Mouse (Mus musculus) adrenal gland, postnatal 25 days (tissue): ENCODE measurements around the gene Elovl5. TPM values are rescaled to one million over a fixed set of nuclear protein-coding genes. Genes with fewer than 3 reads are reported as not detected.

Experiments used
- DNase-seq: peaks from one replicate; pipeline ENCODE4 v3.0.0; 2021; ENCODE audit warnings: mixed read lengths
- total RNA-seq: library from RNA; stranded (reverse); gene quantifications from 2 replicates; pipeline ENCODE4 v1.2.3, GENCODE M21; 2021

The Elovl5 gene
- total RNA-seq, 1 experiment from 2014 or later, result 524 TPM

DNA sequence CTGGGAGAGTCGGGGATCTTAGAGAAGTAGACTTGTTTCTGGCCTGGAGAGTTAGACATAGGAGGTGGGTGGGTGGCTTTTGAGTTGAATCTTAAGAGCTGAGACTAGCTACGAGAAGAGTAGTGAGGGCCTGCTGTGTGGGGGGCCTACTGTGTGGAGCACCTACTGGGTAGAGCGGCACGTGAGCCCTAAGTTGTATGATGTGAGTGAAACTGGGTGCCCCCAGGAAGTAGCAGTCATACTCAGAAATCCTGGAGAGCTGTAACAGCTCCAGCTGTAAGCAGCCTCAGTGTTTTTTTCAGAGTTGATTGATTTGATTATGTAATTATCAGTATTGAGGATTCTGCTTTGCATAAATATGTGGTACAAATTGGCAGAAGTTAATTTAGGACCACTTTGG is 11.6 kb downstream of the Elovl5 start:
- DNase-seq, result no peak

- no peak for DNase-seq
Measured at GRCm38 (mm10) chr9:77929296-77929695, 12.1 kb downstream of the Elovl5 start.

DNA sequence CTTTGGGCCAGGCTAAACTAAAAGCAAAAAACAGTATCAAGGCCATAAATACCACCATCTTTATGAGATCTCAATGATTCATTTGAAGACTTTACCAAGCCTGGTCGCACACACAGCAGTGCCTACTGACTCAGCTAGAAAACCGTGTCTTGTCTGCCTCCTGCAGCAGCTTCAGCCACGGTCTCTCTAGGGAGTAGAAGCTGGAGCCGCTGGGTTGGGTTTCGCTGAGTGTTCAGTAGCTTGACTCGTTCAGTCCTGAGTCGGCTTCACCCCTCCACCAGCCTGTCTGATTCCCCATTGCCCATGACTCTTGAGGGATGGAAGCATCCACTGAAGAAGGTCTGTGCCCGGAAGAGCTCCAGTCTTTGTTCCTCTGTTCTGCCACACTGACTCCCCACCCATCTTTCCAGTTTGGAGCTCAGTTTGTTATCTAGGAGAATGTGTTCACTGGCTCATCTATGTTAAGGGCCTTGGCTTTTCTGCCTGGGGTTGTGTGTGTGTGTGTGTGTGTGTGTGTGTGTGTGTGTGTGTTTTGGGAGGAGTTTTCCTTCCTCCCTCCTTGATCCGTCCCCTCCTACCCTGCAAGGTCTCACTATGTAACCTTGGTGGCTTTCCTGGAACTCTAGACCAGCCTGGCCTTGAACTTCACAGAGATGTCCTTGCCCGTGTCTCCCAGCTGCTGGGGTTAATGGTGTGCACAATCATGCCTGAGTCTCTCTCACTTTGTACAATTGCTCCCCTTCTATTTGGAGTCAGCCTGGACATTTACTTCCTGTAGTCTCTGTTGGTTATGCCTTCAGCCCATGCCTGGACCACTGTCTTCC is 13.1 kb downstream of the Elovl5 start:
- DNase-seq, result no peak

DNA sequence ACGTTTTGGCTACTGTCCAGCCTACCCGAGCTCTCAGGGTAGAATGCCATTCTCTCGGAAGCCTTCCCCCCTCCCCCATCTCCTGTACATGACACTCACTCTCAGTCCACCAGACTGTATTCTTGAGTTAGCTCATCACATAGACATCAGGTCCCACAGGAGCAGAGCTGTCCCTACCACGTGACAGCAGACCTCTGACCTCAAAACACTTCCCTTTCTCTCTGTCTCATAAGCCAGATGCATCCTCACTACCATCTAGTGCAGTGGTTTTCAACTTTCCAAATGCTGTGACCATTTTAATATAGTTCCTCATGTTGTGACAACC is 13.7 kb downstream of the Elovl5 start:
- DNase-seq, result no peak

- no peak for DNase-seq
Measured at GRCm38 (mm10) chr9:77931740-77932139, 14.6 kb downstream of the Elovl5 start.

DNA sequence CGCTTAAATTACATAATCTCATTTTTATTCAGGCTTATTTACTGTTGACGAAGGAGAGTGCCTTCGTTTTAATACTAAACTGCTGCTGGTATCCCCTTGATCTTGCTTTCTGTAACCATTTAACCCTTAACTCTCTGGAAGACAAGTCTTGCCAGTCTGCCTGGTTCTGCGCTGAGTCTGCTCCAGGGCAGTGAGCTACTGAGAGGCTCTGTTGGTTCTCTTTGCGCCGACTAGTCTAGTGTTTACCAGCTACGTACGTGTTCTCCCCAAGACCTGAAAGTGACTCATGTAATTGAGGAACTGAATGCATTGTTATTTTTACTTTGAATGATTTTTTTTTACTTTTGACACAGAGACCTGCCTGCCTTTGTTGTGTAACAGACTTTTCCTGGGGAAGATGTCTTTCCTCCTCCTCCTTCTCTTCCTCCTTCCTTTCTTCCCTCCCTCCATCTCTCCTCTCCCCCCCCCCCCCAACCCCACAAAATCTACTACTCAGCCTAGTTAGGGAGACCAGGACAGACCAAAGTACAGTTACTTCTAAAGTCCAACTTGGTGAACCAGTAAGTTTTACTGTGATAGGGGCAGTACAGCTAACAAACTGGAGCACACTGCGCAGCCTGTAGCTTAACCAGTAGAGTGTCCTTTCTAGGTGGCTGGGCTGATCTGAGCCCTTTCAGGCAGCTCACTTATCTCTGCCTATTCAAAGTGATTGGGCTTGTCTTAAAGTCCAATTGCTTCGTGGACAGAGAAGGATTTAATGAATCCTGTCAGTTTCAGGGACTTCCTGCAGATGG is 18.9 kb downstream of the Elovl5 start:
- no peak for DNase-seq

DNA sequence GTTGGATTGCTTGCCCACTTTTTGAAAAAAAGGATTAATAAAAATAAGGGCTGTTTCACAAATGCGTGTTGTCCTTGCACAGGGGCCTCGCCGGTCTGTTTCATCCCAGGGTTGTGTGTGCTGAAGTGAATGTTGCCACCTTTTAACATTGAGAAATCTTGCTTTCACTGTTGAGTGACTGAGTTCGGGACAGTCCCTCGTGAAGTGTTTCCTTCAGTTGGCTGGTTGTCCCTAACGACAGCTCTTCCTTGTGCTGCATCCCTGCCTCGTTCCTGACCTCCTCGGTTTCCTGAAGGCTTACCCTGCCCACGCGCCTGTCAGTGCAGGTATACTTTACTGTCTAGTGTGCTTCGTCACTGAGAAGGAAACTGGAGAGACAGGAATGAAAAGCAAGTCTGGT is 20.7 kb downstream of the Elovl5 start:
- DNase-seq, result no peak

DNA sequence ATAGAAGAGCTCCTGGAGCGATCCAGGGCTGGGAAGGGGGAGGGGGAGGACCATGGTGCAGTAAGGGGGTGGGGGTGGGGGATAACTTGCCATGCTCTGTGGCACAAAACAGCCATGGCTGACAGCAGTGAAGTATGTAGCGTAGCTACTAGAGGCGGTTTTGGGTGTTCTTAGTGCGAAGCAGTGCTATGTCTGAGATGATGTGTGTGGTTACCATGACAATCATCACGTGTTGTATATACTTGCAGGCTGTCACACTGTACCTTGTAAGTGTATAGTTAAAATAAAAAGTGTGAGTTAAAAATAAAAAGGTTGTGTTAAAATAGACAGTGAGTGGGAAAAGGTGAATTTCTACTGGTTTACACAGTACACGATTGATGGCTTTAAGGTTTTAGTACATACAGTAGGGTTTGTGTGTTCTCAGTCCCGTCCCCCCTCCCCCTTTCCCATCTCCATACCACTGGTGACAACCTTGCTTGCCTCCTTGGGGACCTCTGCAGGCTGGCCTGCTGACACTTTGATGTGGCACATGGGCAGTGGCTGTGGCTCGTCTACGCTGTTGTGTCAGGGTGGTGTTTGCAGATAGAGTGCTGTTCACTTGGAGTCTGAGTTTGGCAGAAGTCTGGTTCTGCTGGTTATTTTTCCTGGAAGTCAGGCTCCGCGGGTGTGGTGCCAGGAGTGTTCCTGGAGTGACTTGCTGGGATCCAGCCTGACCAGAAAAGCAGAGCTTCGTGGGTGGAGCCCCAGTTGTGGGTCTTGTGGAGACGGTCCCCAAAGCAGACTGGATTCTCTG is 21.8 kb downstream of the Elovl5 start:
- DNase-seq, result peak; percentile 44

DNA sequence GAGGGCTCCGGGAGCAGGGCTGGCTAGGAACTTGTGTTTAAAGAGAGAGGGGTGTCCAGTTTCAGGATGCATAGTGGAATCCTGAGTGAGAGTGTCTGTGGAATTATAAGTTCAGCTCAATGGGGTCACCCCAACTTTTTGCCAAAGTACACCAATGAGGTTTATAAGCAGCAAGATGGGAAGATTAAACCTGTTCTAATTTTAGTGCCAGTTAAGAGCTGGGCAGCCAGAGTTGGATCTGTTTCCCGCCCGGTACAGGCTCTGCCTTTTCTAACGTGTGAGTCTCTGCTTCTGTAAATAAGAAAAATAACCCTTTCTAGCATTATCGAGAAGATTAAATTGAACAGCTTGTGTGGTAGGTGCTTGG is 22.4 kb downstream of the Elovl5 start:
- no peak for DNase-seq

DNA sequence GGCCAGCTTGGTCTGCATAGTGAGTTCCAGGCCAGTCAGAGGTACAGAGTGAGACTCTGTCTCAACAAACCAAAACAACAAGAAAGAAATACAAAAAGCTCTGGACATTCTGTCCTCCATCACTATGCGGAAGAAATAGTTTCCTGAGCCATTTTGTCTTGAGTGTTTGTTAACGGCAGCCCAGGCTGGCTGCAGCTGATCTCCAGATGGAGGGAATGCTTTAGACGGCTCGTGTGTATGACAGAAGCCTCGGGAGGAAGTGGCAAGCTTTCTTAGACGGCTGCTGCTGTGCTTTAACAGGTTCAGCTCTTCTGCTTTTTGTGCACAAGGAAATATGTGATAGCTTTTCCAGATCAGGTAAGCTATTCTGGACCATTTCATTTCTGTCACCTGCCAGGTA is 23.9 kb downstream of the Elovl5 start:
- no peak for DNase-seq

DNA sequence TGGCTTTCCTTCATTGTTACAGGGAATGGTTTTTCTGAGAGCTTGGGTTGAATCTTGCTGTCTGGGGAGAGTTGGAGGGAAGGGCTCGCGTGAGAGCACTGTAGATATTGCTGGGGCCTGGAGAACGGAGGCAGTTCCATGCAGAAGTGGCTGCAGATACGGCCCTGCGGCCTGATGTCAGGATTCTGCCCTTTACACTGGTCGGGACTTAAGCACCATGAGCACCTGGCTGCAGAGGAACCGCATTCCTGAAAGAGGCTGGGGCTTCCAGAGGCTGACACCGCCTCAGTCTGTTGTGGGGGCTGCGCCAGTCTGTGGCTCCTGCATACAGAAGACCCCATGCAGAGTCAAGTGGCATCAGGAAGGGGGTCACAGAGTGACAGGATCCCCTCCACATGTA is 24.7 kb downstream of the Elovl5 start:
- no peak for DNase-seq

GRCm38 (mm10) chr9:77942411-77942810 is 25.2 kb downstream of the Elovl5 start:
- DNase-seq, result no peak

- DNase-seq, result peak; percentile 33
Measured at GRCm38 (mm10) chr9:77943316-77943715, 26.2 kb downstream of the Elovl5 start.

- no peak for DNase-seq
Measured at GRCm38 (mm10) chr9:77944195-77944594, 27.0 kb downstream of the Elovl5 start.

- DNase-seq, result no peak
Measured at GRCm38 (mm10) chr9:77945792-77946666, 28.9 kb downstream of the Elovl5 start.

GRCm38 (mm10) chr9:77948214-77948613 is 31.1 kb downstream of the Elovl5 start:
- no peak for DNase-seq

DNA sequence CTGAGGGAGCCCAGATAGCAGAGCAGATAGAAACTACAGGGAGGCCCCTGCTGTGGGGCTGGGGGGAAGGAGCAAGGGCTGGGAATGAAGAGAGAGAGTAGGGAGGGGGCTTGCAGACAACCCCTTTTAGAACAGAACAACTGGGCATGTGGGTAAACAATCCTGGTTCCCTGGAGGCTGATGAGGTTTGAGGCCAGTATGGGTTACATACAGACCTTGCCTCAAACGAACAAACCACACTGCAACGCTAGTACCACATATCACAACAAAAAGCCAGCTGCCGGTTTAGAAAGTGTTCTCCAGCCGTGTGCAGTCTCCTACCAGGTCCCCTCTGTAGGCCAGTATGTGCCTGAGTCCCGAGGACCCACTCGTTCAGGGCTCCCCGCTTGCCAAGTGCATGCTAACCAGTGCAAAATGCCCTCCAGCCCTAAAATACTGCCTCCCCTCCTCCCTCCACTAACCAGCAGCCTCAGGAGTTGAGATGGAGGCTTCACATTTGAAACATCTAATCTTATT is 32.6 kb downstream of the Elovl5 start:
- DNase-seq, result no peak

DNA sequence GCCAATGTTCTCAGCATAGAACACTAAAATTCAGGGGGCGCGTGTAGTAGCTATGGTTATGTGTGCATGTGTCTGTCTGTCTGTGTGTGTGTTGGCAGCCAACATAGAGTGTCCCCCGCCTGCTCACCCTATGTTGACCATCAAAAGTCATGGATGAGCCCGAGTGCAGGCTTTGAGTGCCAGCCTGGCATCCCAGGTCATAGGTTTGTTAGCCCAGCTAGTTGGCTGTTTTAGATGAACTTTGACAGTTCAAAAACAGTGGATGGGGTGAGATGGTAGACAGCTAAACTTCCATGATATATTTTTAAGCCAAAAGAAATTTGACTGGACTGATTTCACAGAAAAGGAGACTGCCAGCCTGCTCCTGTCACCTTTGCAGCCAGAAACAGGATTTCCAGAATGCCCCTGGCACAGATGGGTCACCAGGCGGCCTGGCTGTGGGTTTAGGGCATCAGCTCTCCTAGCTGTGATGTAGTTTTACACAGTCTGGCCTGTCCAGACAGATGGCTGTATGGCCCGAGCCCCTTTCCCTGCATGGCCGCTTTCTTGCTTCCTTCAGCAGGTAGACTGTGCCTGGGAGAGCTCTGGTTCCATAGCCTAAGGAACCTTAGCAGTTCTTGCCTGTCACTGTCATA is 33.8 kb downstream of the Elovl5 start:
- no peak for DNase-seq

DNA sequence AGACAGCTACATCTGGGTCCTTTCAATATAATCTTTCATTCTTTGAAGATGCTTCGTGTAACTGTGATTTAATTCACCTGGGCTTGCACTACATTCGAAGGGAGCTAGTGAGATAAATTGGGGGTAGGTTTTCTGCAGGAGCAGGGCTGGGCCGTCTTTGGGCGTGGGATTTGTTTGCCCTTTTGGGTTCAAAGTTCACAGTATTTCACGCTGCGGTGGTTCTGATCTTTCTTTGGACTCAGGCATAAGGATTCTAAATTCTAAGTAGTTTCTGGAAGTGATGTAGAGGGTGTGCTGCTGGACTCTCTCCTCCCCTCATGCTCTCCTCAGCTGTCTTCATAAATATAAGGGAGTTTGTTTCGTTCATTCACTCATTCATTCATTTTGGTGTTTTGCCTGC is 34.8 kb downstream of the Elovl5 start:
- DNase-seq, result no peak

- DNase-seq, result peak; percentile 76
Measured at GRCm38 (mm10) chr9:77953053-77953452, 35.9 kb downstream of the Elovl5 start.

- DNase-seq, result no peak
Measured at GRCm38 (mm10) chr9:77954496-77954895, 37.3 kb downstream of the Elovl5 start.
